Mouse (Mus musculus) kidney, embryonic 15.5 days (tissue): ENCODE measurements around the gene Ston2. TPM values are rescaled to one million over a fixed set of nuclear protein-coding genes. Genes with fewer than 3 reads are reported as not detected.
A peak's percentile ranks its signal among the peaks of the same experiment; 100 is the strongest.

Experiments
- ATAC-seq: fragments of 200-750 bp; cut with Nextera tagmentation; replicated peaks from 2 replicates; pipeline ENCODE4 v1.8.0; 2017; ENCODE audit warnings: moderate TSS enrichment; ENCODE audit not compliant: low FRiP score
- H3K27ac ChIP-seq: fragments of 300-500 bp; sonication (generic); 2 replicates; pipeline ENCODE4 v1.5.1; 2015; ENCODE audit warnings: mild to moderate bottlenecking, inconsistent platforms
- H3K27me3 ChIP-seq: fragments of 300-500 bp; sonication (generic); 2 replicates; pipeline ENCODE4 v1.6.1; 2015; ENCODE audit warnings: inconsistent platforms
- H3K36me3 ChIP-seq: fragments of 300-500 bp; sonication (generic); 2 replicates; pipeline ENCODE4 v1.6.1; 2015; ENCODE audit warnings: inconsistent platforms
- H3K4me1 ChIP-seq: fragments of 300-500 bp; sonication (generic); 2 replicates; pipeline ENCODE4 v1.6.1; 2015; ENCODE audit warnings: inconsistent platforms
- H3K4me2 ChIP-seq: fragments of 300-500 bp; sonication (generic); 2 replicates; pipeline ENCODE4 v1.6.1; 2015; ENCODE audit warnings: moderate library complexity, mild to moderate bottlenecking, inconsistent platforms
- H3K4me3 ChIP-seq: fragments of 300-500 bp; sonication (generic); replicated peaks from 2 replicates; pipeline ENCODE4 v1.5.1; 2015; ENCODE audit warnings: mild to moderate bottlenecking, inconsistent platforms
- H3K9ac ChIP-seq: fragments of 300-500 bp; sonication (generic); 2 replicates; pipeline ENCODE4 v1.6.1; 2015; ENCODE audit warnings: mild to moderate bottlenecking, inconsistent platforms
- H3K9me3 ChIP-seq: fragments of 300-500 bp; sonication (generic); replicated peaks from 2 replicates; pipeline ENCODE4 v1.6.1; 2016; ENCODE audit warnings: inconsistent platforms
- WGBS: fragments of 180-500 bp; shearing (Covaris S2); methylation state at CpG from one replicate; pipeline ENCODE4 v1.1.7; 2015; ENCODE audit warnings: mixed read lengths; 5-methylcytosine and 5-hydroxymethylcytosine counted together
- polyA plus RNA-seq: library from polyadenylated mRNA; unstranded; fragments of >200 nt; fragmentation: Nextera tagmentation; extraction: Ambion mirVana; gene quantifications from 2 replicates; pipeline ENCODE4 v1.2.1, GENCODE M21; 2015

Gene Ston2
- polyA plus RNA-seq, 1 experiment from 2014 or later, result 11.2 TPM

DNA sequence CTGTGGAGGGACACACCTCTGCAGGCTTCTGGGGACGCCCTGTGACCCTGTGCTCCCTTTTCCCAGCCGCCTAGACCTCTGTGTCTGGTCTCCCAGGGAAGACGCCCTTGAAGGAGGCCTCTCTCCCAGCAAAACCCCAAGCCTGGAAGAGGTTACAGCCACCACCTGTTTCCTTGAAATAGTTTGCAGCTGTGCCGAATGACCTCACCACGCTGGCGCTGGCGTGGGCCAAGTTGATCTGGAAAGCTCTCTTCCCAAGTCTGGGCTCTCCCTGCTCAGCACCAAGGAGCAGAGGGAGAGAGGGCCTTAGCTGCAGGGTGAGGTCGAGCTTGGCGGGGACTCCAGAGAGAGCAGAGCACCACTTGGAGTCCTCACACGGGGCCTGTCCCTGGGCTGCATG, 1.8 kb downstream of the Ston2 start:
- H3K27me3 ChIP-seq, result no peaks in the 10 kb centered on the region
- 43% methylated on average over 10 of the region's 10 CpGs for WGBS
- no peak overlapping the region for H3K27ac ChIP-seq
- H3K9ac ChIP-seq, result no peak overlapping the region
- H3K36me3 ChIP-seq, result no peaks in the 10 kb centered on the region
- ATAC-seq, result peak; percentile 40; the same call in 1 of the 2 replicates
- no peaks in the 10 kb centered on the region for H3K9me3 ChIP-seq
- no peak overlapping the region for H3K4me2 ChIP-seq
- H3K4me1 ChIP-seq, result peaks cover 9% of the 10 kb centered on the region; the same call in 1 of the 2 replicates
- H3K4me3 ChIP-seq, result no peak overlapping the region

DNA sequence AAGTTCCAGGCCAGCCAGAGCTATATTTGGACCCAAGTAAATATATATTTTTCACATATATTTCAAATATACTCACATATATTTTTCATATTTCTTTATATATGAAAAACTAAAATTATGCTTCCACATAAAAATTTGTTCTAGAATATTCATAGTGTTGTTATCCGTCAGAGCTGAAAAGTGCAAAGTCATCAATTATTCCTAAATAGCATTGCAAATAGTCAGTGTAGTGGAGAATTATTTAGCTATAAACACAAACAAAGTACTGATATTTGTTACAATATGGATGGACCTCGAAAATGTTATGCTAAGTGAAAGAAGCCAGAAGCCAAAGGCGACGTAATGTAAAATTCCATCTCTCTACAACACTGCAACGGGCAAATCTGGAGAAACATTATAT, 6.8 kb downstream of the Ston2 start:
- Histone ChIP-seq H3K4me3 (no peak overlapping the region), H3K27ac (no peak overlapping the region)

DNA sequence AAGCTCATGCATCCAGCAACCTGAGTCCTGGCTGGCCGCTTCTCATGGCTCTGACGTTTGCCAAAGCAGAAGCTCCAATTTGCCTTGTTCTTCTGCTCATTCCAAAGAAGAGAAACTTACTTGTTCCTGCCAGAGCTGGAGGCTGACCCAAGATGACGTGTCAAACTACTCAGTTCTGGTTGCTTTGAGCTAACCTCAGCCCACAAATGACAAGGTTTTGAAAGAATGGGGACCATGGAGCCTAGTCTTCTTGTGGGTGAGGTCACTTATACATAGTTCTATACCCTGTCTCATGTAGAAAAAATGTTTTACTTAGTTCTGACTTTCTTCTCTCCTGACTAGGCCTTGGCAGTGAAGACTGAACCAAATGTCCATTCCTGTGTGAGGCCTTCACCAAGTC, 7.7 kb downstream of the Ston2 start:
- H3K36me3 ChIP-seq, result no peaks in the 10 kb centered on the region
- H3K9me3 ChIP-seq, result no peaks in the 10 kb centered on the region
- H3K27ac ChIP-seq, result no peak overlapping the region
- no peak overlapping the region for H3K4me3 ChIP-seq
- no peaks in the 10 kb centered on the region; the same call in 1 of the 2 replicates for H3K27me3 ChIP-seq
- ATAC-seq, result no peak
- H3K9ac ChIP-seq, result no peak overlapping the region
- no peak overlapping the region for H3K4me2 ChIP-seq
- WGBS, result 84% methylated on average over 3 of the region's 3 CpGs
- H3K4me1 ChIP-seq, result peaks cover 22% of the 10 kb centered on the region

More for the DNA sequence above, 6.8 kb downstream of the Ston2 start:
- no peak overlapping the region for H3K9ac ChIP-seq
- peaks cover 22% of the 10 kb centered on the region for H3K4me1 ChIP-seq
- ATAC-seq, result no peak
- no peak overlapping the region for H3K4me2 ChIP-seq
- no peaks in the 10 kb centered on the region for H3K36me3 ChIP-seq
- 92% methylated on average over 5 of the region's 5 CpGs for WGBS
- H3K9me3 ChIP-seq, result no peaks in the 10 kb centered on the region
- H3K27me3 ChIP-seq, result no peaks in the 10 kb centered on the region; the same call in 1 of the 2 replicates

DNA sequence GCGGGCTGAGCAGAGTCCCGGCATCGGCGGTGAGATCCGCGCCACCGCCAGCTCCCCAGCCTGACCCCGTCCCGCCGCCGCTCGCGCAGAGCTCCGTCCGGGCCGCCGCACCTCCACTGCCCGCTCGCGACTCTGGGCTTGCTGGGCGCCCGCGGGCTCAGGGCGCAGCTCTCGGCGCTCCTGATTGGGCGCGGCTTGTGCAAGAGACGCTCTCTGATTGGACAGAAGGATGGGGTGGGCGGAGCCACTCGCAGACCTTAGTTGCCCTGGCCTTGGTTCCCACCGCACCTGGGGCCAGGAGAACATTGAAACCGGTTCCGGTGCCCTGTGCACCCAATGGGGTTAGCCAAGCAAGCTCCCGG, 9.2 kb downstream of the Ston2 start:
- peak; percentile 97 for ATAC-seq
- Histone ChIP-seq H3K9ac (peak overlapping the region; percentile 54), H3K4me2 (peak overlapping the region; percentile 88), H3K4me3 (peak overlapping the region; percentile 71), H3K27ac (peak overlapping the region; percentile 69), H3K4me1 (peaks cover 27% of the 10 kb centered on the region), H3K36me3 (no peaks in the 10 kb centered on the region), H3K27me3 (no peaks in the 10 kb centered on the region; the same call in 1 of the 2 replicates), H3K9me3 (no peaks in the 10 kb centered on the region)
- WGBS, result under 1% methylated on average over 35 of the region's 35 CpGs

DNA sequence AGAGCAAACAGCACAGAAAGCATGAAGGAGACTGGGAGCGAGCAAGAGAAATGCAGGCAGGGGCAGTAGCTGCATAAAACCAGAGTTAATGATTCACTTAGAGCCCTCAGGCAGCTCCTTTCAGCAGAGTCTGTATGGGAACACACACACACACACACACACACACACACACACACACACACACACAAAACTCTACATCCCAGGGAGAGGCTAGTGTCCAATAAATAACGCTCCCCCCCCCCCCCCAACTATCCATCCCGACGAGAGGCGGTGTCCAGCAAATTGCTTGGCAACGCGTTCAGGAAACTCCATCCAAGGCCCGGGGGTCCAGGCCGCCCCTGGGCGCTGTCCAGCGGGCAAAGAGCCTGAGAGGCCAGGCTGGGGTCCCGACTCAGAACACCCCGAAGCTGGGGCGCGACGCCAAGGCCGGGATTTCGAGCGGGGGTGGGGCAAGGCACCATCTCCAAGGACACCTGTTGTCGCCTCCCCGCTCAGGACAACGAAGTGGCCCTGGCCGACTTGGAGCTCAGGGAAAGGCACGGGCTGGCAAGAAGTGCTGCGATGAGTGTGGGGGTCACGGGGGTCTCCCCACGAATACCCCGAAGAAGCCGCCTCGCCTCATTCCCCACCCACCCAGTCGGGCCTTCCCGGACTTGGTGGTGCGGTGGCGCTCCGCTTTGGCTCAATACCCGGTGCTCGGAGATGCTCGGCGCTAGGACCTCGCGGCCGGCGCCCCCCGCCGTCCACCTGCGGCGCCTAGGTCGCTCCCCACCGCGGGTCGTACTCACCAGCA, 9.8 kb downstream of the Ston2 start:
- no peaks in the 10 kb centered on the region for H3K36me3 ChIP-seq
- peak; percentile 88 for ATAC-seq
- H3K27ac ChIP-seq, result peak overlapping the region; percentile 69
- H3K9me3 ChIP-seq, result no peaks in the 10 kb centered on the region
- H3K27me3 ChIP-seq, result no peaks in the 10 kb centered on the region; the same call in 1 of the 2 replicates
- WGBS, result 1% methylated on average over 50 of the region's 51 CpGs
- H3K4me3 ChIP-seq, result peak overlapping the region; percentile 71
- H3K4me2 ChIP-seq, result peak overlapping the region; percentile 88
- peak overlapping the region; percentile 54 for H3K9ac ChIP-seq
- peaks cover 27% of the 10 kb centered on the region for H3K4me1 ChIP-seq

DNA sequence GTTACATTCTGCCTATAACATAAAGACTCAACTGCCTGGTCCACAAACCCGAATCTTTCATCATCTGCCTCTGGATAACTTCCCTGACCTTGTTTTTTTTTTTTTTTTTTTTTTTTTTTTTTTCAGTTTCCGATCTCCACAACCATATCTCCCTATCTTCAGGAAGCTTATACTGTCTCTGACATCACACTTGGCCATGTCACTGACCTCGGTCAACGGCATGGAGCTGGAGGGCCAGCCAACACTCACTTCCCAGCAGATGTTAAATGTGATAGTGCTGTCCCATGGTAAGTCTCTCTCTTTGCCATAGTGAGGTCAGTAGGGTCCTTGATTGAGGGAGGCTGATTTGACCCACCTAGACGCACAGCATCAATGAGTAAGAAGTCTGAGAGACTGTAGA, 11.8 kb downstream of the Ston2 start:
- H3K4me1 ChIP-seq, result peaks cover 27% of the 10 kb centered on the region
- WGBS, result 68% methylated on average over 5 of the region's 5 CpGs
- H3K27me3 ChIP-seq, result no peaks in the 10 kb centered on the region; the same call in 1 of the 2 replicates
- H3K4me2 ChIP-seq, result no peak overlapping the region
- H3K9me3 ChIP-seq, result no peaks in the 10 kb centered on the region
- ATAC-seq, result no peak
- H3K27ac ChIP-seq, result no peak overlapping the region
- no peak overlapping the region for H3K4me3 ChIP-seq
- no peaks in the 10 kb centered on the region for H3K36me3 ChIP-seq
- H3K9ac ChIP-seq, result no peak overlapping the region

DNA sequence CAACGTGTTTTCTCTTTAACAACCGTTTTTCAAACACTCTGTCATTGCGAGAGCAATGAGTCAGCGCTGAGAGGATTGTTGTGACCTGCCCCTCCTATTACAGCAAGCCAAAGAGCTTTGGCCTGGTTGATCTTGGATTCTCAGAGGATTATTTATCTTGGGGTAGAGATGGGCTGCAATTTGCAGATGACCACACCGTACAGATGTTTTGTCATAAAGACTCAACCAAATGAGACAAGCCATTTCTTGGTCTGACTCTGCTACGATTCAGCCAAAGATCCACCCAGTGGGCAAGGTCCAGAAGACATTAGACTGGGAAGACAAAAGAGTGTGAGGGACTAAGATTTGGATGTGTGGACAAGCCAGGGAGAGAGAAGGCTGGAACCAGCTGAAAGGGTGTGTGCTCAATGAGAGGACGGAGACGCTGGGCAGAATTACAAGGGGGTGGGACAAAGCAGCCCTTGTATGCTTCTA, 13.3 kb downstream of the Ston2 start:
- whole genome bisulfite sequencing, result 64% methylated on average over 8 of the region's 8 CpGs
- ATAC-seq, result no peak
- H3K4me3 ChIP-seq, result no peak overlapping the region

DNA sequence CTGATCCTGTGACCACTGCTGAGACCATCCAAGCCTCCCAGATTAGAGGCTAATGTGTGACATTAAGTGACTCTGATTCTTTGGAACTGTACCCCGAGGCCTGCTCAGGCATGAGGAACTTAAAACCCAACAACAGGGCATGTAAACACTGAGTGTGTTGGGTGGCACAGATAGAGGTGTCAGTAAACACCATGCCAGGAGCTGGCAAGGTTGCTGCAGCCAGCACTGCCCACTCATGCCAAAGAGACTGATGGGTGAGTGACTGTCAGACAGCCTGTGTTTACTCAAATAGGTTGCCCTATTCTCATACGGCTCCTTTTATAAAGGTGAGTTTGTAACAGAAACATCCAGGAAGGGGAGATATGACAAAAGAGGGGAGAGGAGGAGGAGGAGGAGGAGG, 19.3 kb downstream of the Ston2 start:
- peaks cover 29% of the 10 kb centered on the region for H3K4me1 ChIP-seq
- no peak for ATAC-seq
- no peak overlapping the region for H3K4me3 ChIP-seq
- H3K9me3 ChIP-seq, result no peaks in the 10 kb centered on the region
- 66% methylated on average over 2 of the region's 2 CpGs for whole genome bisulfite sequencing
- H3K9ac ChIP-seq, result no peak overlapping the region
- no peak overlapping the region for H3K4me2 ChIP-seq
- no peaks in the 10 kb centered on the region for H3K27me3 ChIP-seq
- H3K27ac ChIP-seq, result no peak overlapping the region
- H3K36me3 ChIP-seq, result no peaks in the 10 kb centered on the region

More for the DNA sequence above, 13.3 kb downstream of the Ston2 start:
- Histone ChIP-seq H3K27ac (no peak overlapping the region), H3K4me1 (peaks cover 27% of the 10 kb centered on the region), H3K9ac (no peak overlapping the region), H3K36me3 (no peaks in the 10 kb centered on the region), H3K27me3 (no peaks in the 10 kb centered on the region; the same call in 1 of the 2 replicates), H3K9me3 (no peaks in the 10 kb centered on the region), H3K4me2 (no peak overlapping the region)

DNA sequence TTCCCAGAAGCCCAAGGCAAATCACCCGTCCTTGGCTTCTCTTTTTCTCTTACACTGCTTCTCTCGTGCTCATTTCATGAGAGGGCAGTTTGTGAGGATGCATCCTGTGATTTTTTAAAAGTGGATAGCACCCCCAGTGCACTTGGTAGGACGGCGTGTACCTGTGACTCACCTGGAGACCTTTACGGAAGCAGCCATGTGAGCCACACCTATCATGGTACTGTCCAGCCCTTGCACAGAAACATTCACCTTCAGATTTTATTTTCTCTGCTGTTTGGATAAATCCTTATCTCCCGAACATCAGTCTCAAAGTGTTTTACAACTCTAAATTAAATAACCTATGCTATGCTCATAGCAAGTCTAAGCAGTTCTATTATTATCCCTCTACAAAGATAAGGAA, 20.0 kb downstream of the Ston2 start:
- Histone ChIP-seq H3K36me3 (no peaks in the 10 kb centered on the region), H3K27me3 (no peaks in the 10 kb centered on the region), H3K4me1 (peaks cover 29% of the 10 kb centered on the region), H3K4me2 (no peak overlapping the region), H3K4me3 (no peak overlapping the region), H3K27ac (no peak overlapping the region), H3K9me3 (no peaks in the 10 kb centered on the region), H3K9ac (no peak overlapping the region)
- 80% methylated on average over 6 of the region's 6 CpGs for WGBS
- no peak for ATAC-seq

DNA sequence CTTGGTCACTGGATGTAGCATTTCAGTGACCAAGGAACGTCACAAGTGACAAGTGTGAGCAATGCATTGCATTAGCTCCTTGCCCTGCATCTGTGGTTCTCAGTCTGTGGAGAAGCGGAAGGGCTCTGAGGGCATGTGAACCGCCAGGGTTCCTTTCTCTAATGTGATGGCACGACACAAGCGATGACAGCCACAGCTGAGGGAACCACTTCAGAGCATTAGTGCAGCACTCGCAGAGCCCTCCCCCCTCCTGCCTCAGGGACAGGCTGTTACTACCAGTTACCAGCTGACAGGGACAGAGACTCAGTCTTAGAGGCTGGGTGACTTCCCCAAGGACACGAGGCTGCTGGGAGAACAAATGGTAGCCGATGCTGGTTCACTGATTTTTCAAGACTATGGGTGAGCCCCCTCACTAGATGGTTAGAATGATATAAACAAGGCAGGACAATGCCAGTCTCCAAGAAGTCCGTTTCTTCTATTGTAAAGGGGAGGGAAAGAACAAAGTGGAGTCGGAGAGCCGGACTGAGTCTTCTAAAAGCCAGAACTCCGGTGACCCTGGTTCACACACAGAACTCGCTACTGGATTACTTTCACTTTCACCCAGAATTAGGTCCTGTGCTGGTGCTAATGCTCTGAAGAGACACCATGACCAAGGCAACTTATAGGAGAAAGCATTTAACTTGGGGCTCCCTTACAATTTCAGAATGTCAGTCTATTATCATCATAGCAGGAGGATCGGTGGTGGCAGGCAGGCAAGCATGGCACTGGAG, 21.7 kb downstream of the Ston2 start:
- no peak for ATAC-seq
- WGBS, result 52% methylated on average over 14 of the region's 14 CpGs
- no peaks in the 10 kb centered on the region for H3K27me3 ChIP-seq
- no peak overlapping the region for H3K4me3 ChIP-seq
- no peaks in the 10 kb centered on the region for H3K9me3 ChIP-seq
- no peak overlapping the region for H3K9ac ChIP-seq
- peaks cover 29% of the 10 kb centered on the region for H3K4me1 ChIP-seq
- no peaks in the 10 kb centered on the region for H3K36me3 ChIP-seq
- no peak overlapping the region for H3K4me2 ChIP-seq
- no peak overlapping the region for H3K27ac ChIP-seq

DNA sequence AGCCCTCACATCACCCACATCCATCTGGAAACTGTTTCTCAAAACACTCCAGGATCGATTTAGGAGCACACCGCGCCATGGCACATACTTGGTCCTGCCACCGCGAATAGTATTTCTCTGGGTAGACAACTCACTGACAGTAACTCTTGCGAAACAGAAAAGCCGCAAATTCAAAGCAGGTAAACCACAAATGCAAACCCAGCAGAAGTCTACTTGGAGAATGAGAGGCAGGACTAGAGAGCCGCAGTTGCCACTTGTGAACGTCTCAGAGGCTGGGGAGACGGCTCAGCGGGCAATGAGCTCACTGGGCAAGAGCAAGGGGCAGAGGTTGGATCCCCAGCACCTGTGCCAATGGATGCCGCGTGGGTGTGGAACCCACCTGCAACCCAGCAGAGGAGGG, 22.7 kb downstream of the Ston2 start:
- peak overlapping the region; percentile 37; the same call in 1 of the 2 replicates for H3K27ac ChIP-seq
- H3K27me3 ChIP-seq, result no peaks in the 10 kb centered on the region
- H3K4me1 ChIP-seq, result peaks cover 29% of the 10 kb centered on the region
- 49% methylated on average over 13 of the region's 13 CpGs for WGBS
- no peak overlapping the region for H3K9ac ChIP-seq
- no peak overlapping the region for H3K4me2 ChIP-seq
- no peak for ATAC-seq
- no peak overlapping the region for H3K4me3 ChIP-seq
- no peaks in the 10 kb centered on the region for H3K9me3 ChIP-seq
- no peaks in the 10 kb centered on the region for H3K36me3 ChIP-seq

DNA sequence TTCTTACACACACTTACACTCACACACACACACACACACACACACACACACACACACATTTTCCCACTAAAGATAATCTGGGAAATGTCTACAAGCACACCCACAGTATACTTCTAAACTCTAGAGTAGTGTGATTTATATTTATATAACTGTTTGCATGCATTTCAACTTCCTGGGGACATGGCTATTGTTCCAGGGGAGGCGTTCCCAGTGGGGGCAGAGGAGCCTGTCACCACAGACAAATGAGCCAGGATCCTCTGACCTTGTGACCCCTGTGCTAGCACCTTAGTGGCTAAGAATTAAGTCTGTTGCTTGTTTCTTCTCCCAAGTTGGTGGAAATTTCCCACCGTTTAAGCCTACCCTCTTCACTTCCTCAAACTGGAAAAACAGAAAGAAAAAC, 23.1 kb downstream of the Ston2 start:
- peak; percentile 47; the same call in 1 of the 2 replicates for ATAC-seq
- Histone ChIP-seq H3K4me1 (peaks cover 29% of the 10 kb centered on the region), H3K9ac (no peak overlapping the region), H3K4me2 (no peak overlapping the region), H3K36me3 (no peaks in the 10 kb centered on the region), H3K27ac (0 out of 2 replicates have a peak overlapping the region, but pooled peaks have one; percentile 37), H3K4me3 (no peak overlapping the region), H3K27me3 (no peaks in the 10 kb centered on the region), H3K9me3 (no peaks in the 10 kb centered on the region)
- WGBS, result 10% methylated on average over 2 of the region's 2 CpGs
